Mouse (Mus musculus): Measurements from ENCODE around the gene Iqgap1. TPM values are rescaled to one million over a fixed set of nuclear protein-coding genes. Genes with fewer than 3 reads are reported as not detected.

Gene Iqgap1
- polyA plus RNA-seq, 1 experiment, result 222 TPM

DNA sequence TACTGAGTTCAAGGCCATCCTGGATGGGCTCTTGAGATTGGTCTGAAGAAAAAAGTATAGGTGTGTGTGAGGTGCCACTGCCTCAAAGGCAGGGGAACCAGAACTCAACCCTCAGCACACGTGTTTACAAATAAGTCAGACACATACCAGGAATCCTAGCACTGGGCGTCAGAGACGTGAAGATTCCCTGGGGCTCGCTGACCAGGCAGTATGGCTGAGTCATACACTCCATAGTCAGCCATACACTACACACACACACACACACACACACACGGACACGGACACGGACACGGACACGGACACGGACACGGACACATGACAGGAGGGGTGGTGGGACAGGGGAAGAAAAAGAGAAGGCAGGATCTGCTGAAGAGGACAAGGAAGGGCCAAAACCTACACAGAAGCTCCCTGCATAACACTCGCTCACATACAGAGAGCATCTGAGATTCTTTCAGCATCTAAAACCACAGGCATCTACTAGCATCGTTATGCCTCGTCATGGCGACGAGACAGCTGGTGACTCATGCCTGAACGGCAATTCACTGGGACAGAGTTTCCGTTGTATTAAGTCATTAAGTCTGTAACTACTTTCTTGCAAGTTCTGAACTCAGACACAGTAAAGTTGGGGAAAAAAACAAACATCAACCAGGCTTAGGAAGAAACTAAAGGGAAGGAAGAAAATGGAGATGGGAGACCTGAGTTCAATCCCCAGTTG is 2.5 kb upstream of the Iqgap1 start:
- Histone ChIP-seq H3K27ac (ENCODE audit: insufficient read depth, low read length) (no peak overlapping the region), H3K9ac (ENCODE audit: low read depth, poor library complexity, severe bottlenecking) (no peak overlapping the region), H3K9me3 (replicated peaks; ENCODE audit: control insufficient read depth, insufficient read depth, low read length, poor library complexity, severe bottlenecking) (no peaks in the 10 kb centered on the region), H3K27me3 (ENCODE audit: control insufficient read depth, insufficient read depth, low read length, poor library complexity, severe bottlenecking) (no peaks in the 10 kb centered on the region), H3K4me1 (ENCODE audit: control insufficient read depth, insufficient read depth, low read length) (peaks cover 14% of the 10 kb centered on the region), H3K36me3 (ENCODE audit: control insufficient read depth, insufficient read depth, low read length, poor library complexity, severe bottlenecking) (no peaks in the 10 kb centered on the region), H3K4me3 (ENCODE audit: low read depth, low read length) (no peak overlapping the region)
- TF ChIP-seq POLR2A (IDR thresholded peaks at IDR 0.05; ENCODE audit: insufficient read depth, low read length), result no peak
- TF ChIP-seq EP300 (IDR thresholded peaks at IDR 0.05; ENCODE audit: insufficient read depth, low read depth, low read length), result no peak
- TF ChIP-seq CTCF (IDR thresholded peaks at IDR 0.05; ENCODE audit: low read depth, low read length), result no peak

DNA sequence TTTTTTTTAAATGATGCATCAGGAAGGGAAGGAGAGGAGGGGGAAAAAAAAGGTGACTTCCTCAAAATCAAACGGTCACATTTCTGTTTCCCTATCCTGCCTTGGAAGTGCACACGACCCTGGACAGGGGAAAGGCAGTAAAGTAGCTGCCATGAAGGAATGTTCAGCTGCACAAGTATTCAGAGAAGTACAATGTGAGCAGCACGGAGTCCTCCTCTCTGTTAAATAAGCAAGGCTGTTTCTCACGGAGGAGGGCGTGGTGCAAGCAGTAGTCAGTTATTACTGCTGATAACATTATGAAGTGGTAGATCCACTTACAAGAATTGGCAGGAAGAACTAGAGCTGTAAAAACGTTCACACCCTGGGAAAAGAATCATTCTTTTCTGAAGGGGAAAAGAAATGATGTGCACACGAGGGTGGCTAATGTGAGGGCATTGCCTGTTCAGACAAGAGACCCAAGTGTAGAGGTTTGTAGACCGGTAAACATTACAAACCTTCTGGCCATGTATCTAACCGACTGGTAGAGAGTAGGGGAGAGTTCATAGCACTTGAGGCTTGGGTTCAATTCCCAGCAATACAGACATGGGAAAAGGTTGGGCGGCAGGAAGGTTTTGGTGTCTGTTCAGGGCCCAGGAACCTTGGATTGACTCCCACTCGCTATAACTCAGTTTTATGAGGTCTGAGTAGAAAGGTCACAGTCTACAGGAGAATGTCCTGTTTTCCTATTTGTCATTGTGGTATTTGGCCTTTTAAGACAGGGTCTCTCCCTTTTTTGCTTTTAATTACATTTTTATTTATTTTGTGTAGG is 1.7 kb downstream of the Iqgap1 start:
- TF ChIP-seq CTCF (IDR thresholded peaks at IDR 0.05; ENCODE audit: low read depth, low read length) (no peak), POLR2A (IDR thresholded peaks at IDR 0.05; ENCODE audit: insufficient read depth, low read length) (no peak), EP300 (IDR thresholded peaks at IDR 0.05; ENCODE audit: insufficient read depth, low read depth, low read length) (no peak)
- Histone ChIP-seq H3K36me3 (ENCODE audit: control insufficient read depth, insufficient read depth, low read length, poor library complexity, severe bottlenecking) (no peaks in the 10 kb centered on the region), H3K4me1 (ENCODE audit: control insufficient read depth, insufficient read depth, low read length) (peaks cover 15% of the 10 kb centered on the region), H3K9me3 (replicated peaks; ENCODE audit: control insufficient read depth, insufficient read depth, low read length, poor library complexity, severe bottlenecking) (no peaks in the 10 kb centered on the region), H3K27me3 (ENCODE audit: control insufficient read depth, insufficient read depth, low read length, poor library complexity, severe bottlenecking) (no peaks in the 10 kb centered on the region), H3K4me3 (ENCODE audit: low read depth, low read length) (no peak overlapping the region), H3K9ac (ENCODE audit: low read depth, poor library complexity, severe bottlenecking) (no peak overlapping the region), H3K27ac (ENCODE audit: insufficient read depth, low read length) (peak overlapping the region; percentile 37; the same call in 1 of the 2 replicates)

DNA sequence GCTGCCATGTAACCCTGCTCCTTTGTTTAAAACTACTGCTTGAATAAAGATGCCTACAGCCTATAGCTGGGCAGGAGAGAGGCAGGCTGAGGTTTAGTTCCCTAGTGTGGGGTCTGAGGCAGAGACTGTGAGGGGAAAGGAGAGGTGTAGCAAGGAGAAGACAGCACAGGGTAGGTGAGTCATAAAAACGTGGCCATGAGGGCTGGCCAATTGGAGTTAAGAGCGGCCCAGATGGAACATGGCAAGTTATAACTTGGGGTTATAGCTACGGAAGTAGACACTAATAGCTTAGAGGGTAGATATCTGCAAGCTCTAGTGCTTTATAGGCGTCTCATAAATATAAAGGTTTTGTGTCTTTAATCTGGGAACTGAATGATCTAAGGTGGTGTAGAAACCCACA is 2.5 kb downstream of the Iqgap1 start:
- Histone ChIP-seq H3K27ac (ENCODE audit: insufficient read depth, low read length) (peak overlapping the region; percentile 5; the same call in 1 of the 2 replicates), H3K9me3 (replicated peaks; ENCODE audit: control insufficient read depth, insufficient read depth, low read length, poor library complexity, severe bottlenecking) (no peaks in the 10 kb centered on the region), H3K36me3 (ENCODE audit: control insufficient read depth, insufficient read depth, low read length, poor library complexity, severe bottlenecking) (no peaks in the 10 kb centered on the region), H3K27me3 (ENCODE audit: control insufficient read depth, insufficient read depth, low read length, poor library complexity, severe bottlenecking) (no peaks in the 10 kb centered on the region), H3K9ac (ENCODE audit: low read depth, poor library complexity, severe bottlenecking) (no peak overlapping the region), H3K4me1 (ENCODE audit: control insufficient read depth, insufficient read depth, low read length) (peaks cover 12% of the 10 kb centered on the region), H3K4me3 (ENCODE audit: low read depth, low read length) (no peak overlapping the region)
- TF ChIP-seq CTCF (IDR thresholded peaks at IDR 0.05; ENCODE audit: low read depth, low read length) (no peak), EP300 (IDR thresholded peaks at IDR 0.05; ENCODE audit: insufficient read depth, low read depth, low read length) (no peak), POLR2A (IDR thresholded peaks at IDR 0.05; ENCODE audit: insufficient read depth, low read length) (no peak)

DNA sequence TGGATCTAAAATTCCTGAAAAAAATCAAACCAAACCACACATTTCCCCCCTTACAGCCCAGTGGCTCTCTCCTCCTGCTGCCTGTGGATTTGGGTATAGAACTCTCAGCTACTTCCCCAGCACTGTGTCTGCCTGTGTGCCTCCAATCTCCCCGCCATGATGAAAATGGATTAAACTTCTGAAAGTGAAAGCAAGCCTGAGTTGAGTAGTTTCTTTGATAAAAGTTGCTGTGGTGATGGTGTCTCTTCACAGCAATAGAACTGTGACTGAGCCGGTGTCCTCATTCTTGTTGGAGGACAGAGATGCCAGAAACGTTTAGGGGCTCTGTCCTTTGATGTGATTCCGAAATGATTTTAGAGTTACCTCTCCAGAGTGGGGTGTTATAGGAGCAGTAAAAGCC is 4.9 kb downstream of the Iqgap1 start:
- Histone ChIP-seq H3K9ac (ENCODE audit: low read depth, poor library complexity, severe bottlenecking) (no peak overlapping the region), H3K4me3 (ENCODE audit: low read depth, low read length) (no peak overlapping the region), H3K27me3 (ENCODE audit: control insufficient read depth, insufficient read depth, low read length, poor library complexity, severe bottlenecking) (no peaks in the 10 kb centered on the region), H3K36me3 (ENCODE audit: control insufficient read depth, insufficient read depth, low read length, poor library complexity, severe bottlenecking) (no peaks in the 10 kb centered on the region), H3K27ac (ENCODE audit: insufficient read depth, low read length) (0 out of 2 replicates have a peak overlapping the region, but pooled peaks have one; percentile 11), H3K9me3 (replicated peaks; ENCODE audit: control insufficient read depth, insufficient read depth, low read length, poor library complexity, severe bottlenecking) (no peaks in the 10 kb centered on the region), H3K4me1 (ENCODE audit: control insufficient read depth, insufficient read depth, low read length) (peaks cover 10% of the 10 kb centered on the region)
- TF ChIP-seq EP300 (IDR thresholded peaks at IDR 0.05; ENCODE audit: insufficient read depth, low read depth, low read length) (no peak), CTCF (IDR thresholded peaks at IDR 0.05; ENCODE audit: low read depth, low read length) (no peak), POLR2A (IDR thresholded peaks at IDR 0.05; ENCODE audit: insufficient read depth, low read length) (no peak)

DNA sequence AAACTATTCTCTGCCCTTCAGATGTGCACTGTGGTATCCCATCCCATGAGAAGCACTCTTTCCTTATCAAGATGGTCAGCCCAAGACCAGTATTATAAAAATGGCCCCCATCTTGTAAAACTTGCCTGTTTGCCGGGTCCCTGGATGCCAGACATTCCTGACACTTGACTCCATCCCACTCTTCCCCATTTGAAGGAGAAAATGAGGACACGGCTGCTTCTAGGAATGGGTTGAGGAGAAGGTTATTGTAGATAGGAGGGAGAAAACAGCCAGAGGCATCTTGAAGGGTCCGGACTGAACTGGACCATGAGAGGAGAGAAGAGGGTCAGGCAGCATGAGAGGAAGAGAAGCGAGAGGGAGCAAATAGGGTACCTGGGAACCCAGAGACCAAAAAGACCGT is 9.1 kb downstream of the Iqgap1 start:
- Histone ChIP-seq H3K4me3 (ENCODE audit: low read depth, low read length) (no peak overlapping the region), H3K9me3 (replicated peaks; ENCODE audit: control insufficient read depth, insufficient read depth, low read length, poor library complexity, severe bottlenecking) (no peaks in the 10 kb centered on the region), H3K27ac (ENCODE audit: insufficient read depth, low read length) (0 out of 2 replicates have a peak overlapping the region, but pooled peaks have one; percentile 13), H3K9ac (ENCODE audit: low read depth, poor library complexity, severe bottlenecking) (no peak overlapping the region), H3K27me3 (ENCODE audit: control insufficient read depth, insufficient read depth, low read length, poor library complexity, severe bottlenecking) (no peaks in the 10 kb centered on the region), H3K36me3 (ENCODE audit: control insufficient read depth, insufficient read depth, low read length, poor library complexity, severe bottlenecking) (no peaks in the 10 kb centered on the region), H3K4me1 (ENCODE audit: control insufficient read depth, insufficient read depth, low read length) (peaks cover 3% of the 10 kb centered on the region)
- TF ChIP-seq EP300 (IDR thresholded peaks at IDR 0.05; ENCODE audit: insufficient read depth, low read depth, low read length), result no peak
- TF ChIP-seq CTCF (IDR thresholded peaks at IDR 0.05; ENCODE audit: low read depth, low read length), result no peak
- TF ChIP-seq POLR2A (IDR thresholded peaks at IDR 0.05; ENCODE audit: insufficient read depth, low read length), result no peak

DNA sequence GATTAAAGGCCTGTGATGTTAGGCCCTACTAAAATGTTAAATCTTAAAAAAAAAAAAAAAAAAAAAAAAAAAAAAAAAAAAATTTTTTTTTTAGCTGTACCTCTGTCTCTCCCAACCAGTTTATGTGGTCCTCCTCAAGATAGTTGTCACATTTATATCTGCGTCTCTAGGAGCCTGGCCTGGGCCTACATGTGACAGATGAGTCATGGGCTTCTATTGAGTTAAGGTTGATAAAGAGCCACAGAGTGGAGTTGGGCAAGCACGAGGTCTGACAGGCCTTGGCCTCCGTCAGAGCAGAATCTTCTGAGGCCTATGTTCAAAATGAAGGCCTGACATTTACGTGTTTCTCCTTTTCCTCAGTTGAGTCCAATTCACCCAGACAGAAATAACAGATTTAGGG is 12.4 kb downstream of the Iqgap1 start:
- no peak overlapping the region for H3K4me3 ChIP-seq (ENCODE audit: low read depth, low read length)
- peaks cover 4% of the 10 kb centered on the region for H3K4me1 ChIP-seq (ENCODE audit: control insufficient read depth, insufficient read depth, low read length)
- H3K36me3 ChIP-seq (ENCODE audit: control insufficient read depth, insufficient read depth, low read length, poor library complexity, severe bottlenecking), result no peaks in the 10 kb centered on the region
- no peak overlapping the region for H3K9ac ChIP-seq (ENCODE audit: low read depth, poor library complexity, severe bottlenecking)
- H3K9me3 ChIP-seq (replicated peaks; ENCODE audit: control insufficient read depth, insufficient read depth, low read length, poor library complexity, severe bottlenecking), result no peaks in the 10 kb centered on the region
- no peaks in the 10 kb centered on the region for H3K27me3 ChIP-seq (ENCODE audit: control insufficient read depth, insufficient read depth, low read length, poor library complexity, severe bottlenecking)
- no peak for TF ChIP-seq CTCF (IDR thresholded peaks at IDR 0.05; ENCODE audit: low read depth, low read length)
- TF ChIP-seq POLR2A (IDR thresholded peaks at IDR 0.05; ENCODE audit: insufficient read depth, low read length), result no peak
- TF ChIP-seq EP300 (IDR thresholded peaks at IDR 0.05; ENCODE audit: insufficient read depth, low read depth, low read length), result no peak
- no peak overlapping the region for H3K27ac ChIP-seq (ENCODE audit: insufficient read depth, low read length)
